Mouse (Mus musculus) embryonic facial prominence, embryonic 11.5 days (tissue): Measurements from ENCODE around the gene Nup214. TPM values are rescaled to one million over a fixed set of nuclear protein-coding genes. Genes with fewer than 3 reads are reported as not detected.

Experiments
- ATAC-seq: fragments of 200-750 bp; cut with Nextera tagmentation; replicated peaks from 2 replicates; pipeline ENCODE4 v1.8.0; 2017; ENCODE audit warnings: low read depth; ENCODE audit not compliant: insufficient number of reproducible peaks, low FRiP score, low TSS enrichment
- DNase-seq: peaks from one replicate; pipeline ENCODE4 v3.0.0-alpha.2; 2015; ENCODE audit warnings: low spot score
- H3K27ac ChIP-seq: fragments of 300-500 bp; sonication (generic); replicated peaks from 2 replicates; pipeline ENCODE4 v1.5.1; 2014; ENCODE audit warnings: mild to moderate bottlenecking, low read depth, low read length, control low read depth
- H3K27me3 ChIP-seq: fragments of 300-500 bp; sonication (generic); 2 replicates; pipeline ENCODE4 v1.6.1; 2014; ENCODE audit warnings: mild to moderate bottlenecking, low read length, moderate library complexity, mixed read lengths; ENCODE audit not compliant: control insufficient read depth, insufficient read depth
- H3K36me3 ChIP-seq: fragments of 300-500 bp; sonication (generic); replicated peaks from 2 replicates; pipeline ENCODE4 v1.6.1; 2014; ENCODE audit warnings: low read depth, mild to moderate bottlenecking, low read length, moderate library complexity, mixed read lengths; ENCODE audit not compliant: control insufficient read depth, insufficient read depth
- H3K4me1 ChIP-seq: fragments of 300-500 bp; sonication (generic); 2 replicates; pipeline ENCODE4 v1.6.1; 2014; ENCODE audit warnings: low read length, mixed read lengths; ENCODE audit not compliant: control insufficient read depth, insufficient read depth
- H3K4me2 ChIP-seq: fragments of 300-500 bp; sonication (generic); 2 replicates; pipeline ENCODE4 v1.6.1; 2014; ENCODE audit warnings: low read depth, mild to moderate bottlenecking, control low read depth, low read length, moderate library complexity
- H3K4me3 ChIP-seq: fragments of 300-500 bp; sonication (generic); 2 replicates; pipeline ENCODE4 v1.5.1; 2014; ENCODE audit warnings: low read depth, low read length, control low read depth
- H3K9ac ChIP-seq: fragments of 300-500 bp; sonication (generic); replicated peaks from 2 replicates; pipeline ENCODE4 v1.6.1; 2014; ENCODE audit warnings: mild to moderate bottlenecking, control low read depth, low read length
- H3K9me3 ChIP-seq: fragments of 300-500 bp; sonication (generic); replicated peaks from 2 replicates; pipeline ENCODE4 v1.6.1; 2016; ENCODE audit warnings: mild to moderate bottlenecking, low read length, inconsistent platforms, mixed read lengths; ENCODE audit not compliant: control insufficient read depth
- WGBS: fragments of 180-500 bp; shearing (Covaris S2); extraction: QIAGEN DNeasy Blood & Tissue Kit; methylation state at CpG from one replicate; pipeline ENCODE4 v1.1.7; 2014; 5-methylcytosine and 5-hydroxymethylcytosine counted together
- polyA plus RNA-seq: library from polyadenylated mRNA; unstranded; fragments of >200 nt; fragmentation: Nextera tagmentation; extraction: Ambion mirVana; gene quantifications from 2 replicates; pipeline ENCODE4 v1.2.1, GENCODE M21; 2014

Gene Nup214
- polyA plus RNA-seq, 1 experiment from 2014 or later = 78.2 TPM

DNA sequence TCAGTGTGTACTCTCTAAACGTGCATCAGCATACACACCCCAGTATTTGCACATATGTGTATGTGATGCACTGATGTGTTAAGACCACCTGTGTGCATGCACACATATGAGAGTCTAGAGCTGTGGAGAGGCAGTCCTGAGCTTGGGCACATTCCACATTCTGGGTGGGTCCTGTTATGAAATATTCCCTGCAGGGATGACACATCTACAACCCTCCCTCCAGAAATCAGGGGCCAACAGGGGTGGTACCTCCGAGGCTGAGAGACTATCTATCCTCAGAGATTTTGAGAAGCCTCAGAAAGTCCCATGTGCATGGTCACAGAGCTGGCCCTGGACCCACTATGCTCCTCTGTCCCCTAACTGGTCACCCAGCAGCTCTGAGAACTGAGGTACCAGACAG is 28.7 kb upstream of the Nup214 start:
- WGBS = 74% methylated on average over 2 of the region's 2 CpGs

GRCm38 (mm10) chr2:31948392-31948791 is 25.8 kb upstream of the Nup214 start:
- H3K4me1 ChIP-seq = no peaks in the 10 kb centered on the region
- H3K9me3 ChIP-seq = no peaks in the 10 kb centered on the region
- ATAC-seq (no peak), DNase-seq (no peak)
- H3K36me3 ChIP-seq = no peaks in the 10 kb centered on the region; the same call in none of the 2 replicates
- H3K4me2 ChIP-seq = no peak overlapping the region
- no peak overlapping the region for H3K9ac ChIP-seq
- no peaks in the 10 kb centered on the region for H3K27me3 ChIP-seq
- 82% methylated on average over 6 of the region's 6 CpGs for WGBS
- no peak overlapping the region for H3K27ac ChIP-seq
- H3K4me3 ChIP-seq = no peak overlapping the region

More for the DNA sequence above, 28.7 kb upstream of the Nup214 start:
- Histone ChIP-seq H3K4me3 (no peak overlapping the region), H3K4me2 (no peak overlapping the region), H3K4me1 (no peaks in the 10 kb centered on the region), H3K9ac (no peak overlapping the region), H3K27ac (no peak overlapping the region), H3K36me3 (no peaks in the 10 kb centered on the region), H3K27me3 (no peaks in the 10 kb centered on the region), H3K9me3 (no peaks in the 10 kb centered on the region)
- ATAC-seq = no peak
- no peak for DNase-seq

GRCm38 (mm10) chr2:31948801-31949200 is 25.4 kb upstream of the Nup214 start:
- Histone ChIP-seq H3K4me3 (no peak overlapping the region), H3K27me3 (no peaks in the 10 kb centered on the region), H3K27ac (no peak overlapping the region), H3K4me2 (no peak overlapping the region), H3K9ac (no peak overlapping the region), H3K4me1 (no peaks in the 10 kb centered on the region), H3K36me3 (no peaks in the 10 kb centered on the region; the same call in none of the 2 replicates), H3K9me3 (no peaks in the 10 kb centered on the region)
- ATAC-seq (no peak), DNase-seq (no peak)
- WGBS = 64% methylated on average over 6 of the region's 6 CpGs

GRCm38 (mm10) chr2:31950058-31950871 is 24.0 kb upstream of the Nup214 start, which contains the start of gene Aif1l:
TSS of gene Aif1l (plus strand) at chr2:31950139.
- under 1% methylated on average over 66 of the region's 66 CpGs for WGBS
- no peaks in the 10 kb centered on the region; the same call in none of the 2 replicates for H3K36me3 ChIP-seq
- ATAC-seq = peak; percentile 71
- H3K27me3 ChIP-seq = no peaks in the 10 kb centered on the region
- no peaks in the 10 kb centered on the region for H3K9me3 ChIP-seq
- H3K4me2 ChIP-seq = peak within 1 kb of the TSS; percentile 90
- H3K4me3 ChIP-seq = peak within 1 kb of the TSS; percentile 83
- H3K4me1 ChIP-seq = no peaks in the 10 kb centered on the region
- peak within 1 kb of the TSS; percentile 83 for H3K9ac ChIP-seq
- no peak within 1 kb of the TSS for H3K27ac ChIP-seq
- peak; percentile 87 for DNase-seq

DNA sequence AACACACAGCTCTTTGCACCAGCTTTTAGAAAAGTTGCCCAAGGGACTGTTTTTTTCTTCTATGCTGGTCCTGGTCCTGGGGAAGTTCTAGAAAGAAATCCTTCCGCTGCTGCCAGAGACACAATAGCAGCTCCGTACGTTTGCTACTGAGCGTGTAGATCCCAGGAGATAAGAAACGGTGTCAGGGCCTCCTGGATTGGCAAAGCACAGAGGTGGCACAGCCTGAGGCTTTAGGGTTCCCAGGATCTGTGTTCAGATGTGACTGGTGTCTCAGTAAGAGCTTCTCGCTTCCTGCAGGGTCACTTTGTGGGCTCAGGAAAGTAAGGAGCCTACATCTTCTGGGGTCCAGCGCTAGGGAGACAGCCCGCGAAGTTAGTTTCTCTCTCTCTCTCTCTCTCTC is 23.3 kb upstream of the Nup214 start:
- Histone ChIP-seq H3K27me3 (no peaks in the 10 kb centered on the region), H3K4me2 (peak overlapping the region; percentile 90), H3K36me3 (no peaks in the 10 kb centered on the region; the same call in none of the 2 replicates), H3K9ac (peak overlapping the region; percentile 83), H3K9me3 (no peaks in the 10 kb centered on the region), H3K4me1 (no peaks in the 10 kb centered on the region), H3K27ac (no peak overlapping the region), H3K4me3 (peak overlapping the region; percentile 83)
- 15% methylated on average over 9 of the region's 9 CpGs for WGBS
- ATAC-seq (no peak), DNase-seq (peak; percentile 46)

GRCm38 (mm10) chr2:31952236-31952635 is 22.0 kb upstream of the Nup214 start:
- no peak for DNase-seq
- Histone ChIP-seq H3K27ac (no peak overlapping the region), H3K9me3 (no peaks in the 10 kb centered on the region), H3K36me3 (no peaks in the 10 kb centered on the region; the same call in none of the 2 replicates), H3K4me1 (no peaks in the 10 kb centered on the region), H3K27me3 (no peaks in the 10 kb centered on the region), H3K9ac (peak overlapping the region; percentile 25; the same call in 1 of the 2 replicates), H3K4me2 (no peak overlapping the region), H3K4me3 (no peak overlapping the region)
- ATAC-seq = no peak
- 88% methylated on average over 10 of the region's 10 CpGs for WGBS

GRCm38 (mm10) chr2:31952725-31953124 is 21.5 kb upstream of the Nup214 start:
- no peaks in the 10 kb centered on the region for H3K27me3 ChIP-seq
- H3K27ac ChIP-seq = no peak overlapping the region
- H3K36me3 ChIP-seq = no peaks in the 10 kb centered on the region; the same call in none of the 2 replicates
- WGBS = 90% methylated on average over 3 of the region's 3 CpGs
- no peaks in the 10 kb centered on the region for H3K4me1 ChIP-seq
- H3K9me3 ChIP-seq = no peaks in the 10 kb centered on the region
- no peak overlapping the region for H3K9ac ChIP-seq
- no peak overlapping the region for H3K4me3 ChIP-seq
- no peak for DNase-seq
- no peak overlapping the region for H3K4me2 ChIP-seq
- no peak for ATAC-seq

DNA sequence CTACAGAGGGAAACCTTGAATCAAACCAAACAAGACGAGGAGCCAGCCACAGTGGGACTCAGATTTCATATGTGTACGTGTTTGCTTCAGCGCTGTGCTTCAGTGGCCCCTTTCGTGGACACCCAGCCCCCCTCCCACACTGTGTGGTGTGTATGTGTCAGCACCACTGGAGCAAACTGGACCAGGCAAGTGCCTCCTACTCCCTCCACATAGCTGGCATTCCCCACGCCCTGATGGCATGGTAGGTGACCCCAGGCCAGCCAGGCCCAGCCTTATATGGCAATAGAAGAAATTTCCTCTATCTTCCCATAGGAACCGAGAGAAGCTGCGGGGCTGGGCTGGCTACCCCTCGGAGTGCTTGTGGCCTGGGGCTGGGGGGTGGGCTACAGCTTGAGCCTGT is 20.5 kb upstream of the Nup214 start:
- WGBS = 73% methylated on average over 8 of the region's 8 CpGs
- H3K9ac ChIP-seq = no peak overlapping the region

More for the DNA sequence above, 20.5 kb upstream of the Nup214 start:
- Histone ChIP-seq H3K27ac (no peak overlapping the region), H3K4me3 (no peak overlapping the region), H3K9me3 (no peaks in the 10 kb centered on the region), H3K4me2 (no peak overlapping the region), H3K27me3 (no peaks in the 10 kb centered on the region), H3K36me3 (no peaks in the 10 kb centered on the region; the same call in none of the 2 replicates), H3K4me1 (no peaks in the 10 kb centered on the region)
- ATAC-seq = no peak
- no peak for DNase-seq
